Mouse (Mus musculus): ENCODE results near the gene Zfp454. TPM values are rescaled to one million over a fixed set of nuclear protein-coding genes. Genes with fewer than 3 reads are reported as not detected.

The Zfp454 gene
- 1.4 and 2.1 TPM in 2 replicates for polyA plus RNA-seq (2015; fragmentation: Nextera tagmentation; extraction: Ambion mirVana)

GRCm38 (mm10) chr11:50887390-50888128 is at the start of gene Zfp454:
Gene Zfp454 (minus strand): TSS chr11:50887651.

GRCm38 (mm10) chr11:50931451-50931866 is 44.0 kb upstream of the Zfp454 start, which contains the start of gene Zfp354b:
Gene Zfp354b (minus strand): TSS chr11:50931633.

GRCm38 (mm10) chr11:50915671-50916320 is 28.3 kb upstream of the Zfp454 start, which contains the start of gene Zfp2:
Gene Zfp2 (minus strand): TSS chr11:50916165.

GRCm38 (mm10) chr11:50850177-50850735 is 37.2 kb downstream of the Zfp454 start, which contains the start of gene Grm6:
Gene Grm6 (plus strand): TSS chr11:50850685.

GRCm38 (mm10) chr11:50841023-50841735 is 46.3 kb downstream of the Zfp454 start, which contains the start of gene Zfp879:
Gene Zfp879 (minus strand): TSS chr11:50841552.

GRCm38 (mm10) chr11:50827010-50827953 is 60.2 kb downstream of the Zfp454 start, which contains the start of gene Zfp354c:
Gene Zfp354c (minus strand): TSS chr11:50827724.

Other genes starting within 250 kb of the Zfp454 start
- 7.7 and 7.9 TPM in 2 replicates for gene Zfp354c, start 59.9 kb downstream of the Zfp454 start, polyA plus RNA-seq (2015; fragmentation: Nextera tagmentation; extraction: Ambion mirVana)
- gene Zfp879, start 46.1 kb downstream of the Zfp454 start, polyA plus RNA-seq (2015; fragmentation: Nextera tagmentation; extraction: Ambion mirVana) = 0.63 and 0.91 TPM in 2 replicates
- not detected in 2 replicates for gene Grm6, start 37.0 kb downstream of the Zfp454 start, polyA plus RNA-seq (2015; fragmentation: Nextera tagmentation; extraction: Ambion mirVana)
- 2.6 and 4.4 TPM in 2 replicates for gene Zfp2, start 28.5 kb upstream of the Zfp454 start, polyA plus RNA-seq (2015; fragmentation: Nextera tagmentation; extraction: Ambion mirVana)
- gene Zfp354b, start 44.0 kb upstream of the Zfp454 start, polyA plus RNA-seq (2015; fragmentation: Nextera tagmentation; extraction: Ambion mirVana) = 1.0 and 1.2 TPM in 2 replicates
- gene 4933414I15Rik, start 56.1 kb upstream of the Zfp454 start, polyA plus RNA-seq (2015; fragmentation: Nextera tagmentation; extraction: Ambion mirVana) = not detected in 2 replicates
- gene Prop1, start 66.1 kb upstream of the Zfp454 start, polyA plus RNA-seq (2015; fragmentation: Nextera tagmentation; extraction: Ambion mirVana) = not detected in 2 replicates
- not detected in 2 replicates for gene Olfr1378, start 78.9 kb upstream of the Zfp454 start, polyA plus RNA-seq (2015; fragmentation: Nextera tagmentation; extraction: Ambion mirVana)
- not detected in 2 replicates for gene Olfr1377, start 94.3 kb upstream of the Zfp454 start, polyA plus RNA-seq (2015; fragmentation: Nextera tagmentation; extraction: Ambion mirVana)
- gene Olfr51, start 115.9 kb upstream of the Zfp454 start, polyA plus RNA-seq (2015; fragmentation: Nextera tagmentation; extraction: Ambion mirVana) = not detected in 2 replicates
- not detected in 2 replicates for gene Olfr54, start 126.6 kb upstream of the Zfp454 start, polyA plus RNA-seq (2015; fragmentation: Nextera tagmentation; extraction: Ambion mirVana)
- not detected in 2 replicates for gene Olfr1375, start 160.5 kb upstream of the Zfp454 start, polyA plus RNA-seq (2015; fragmentation: Nextera tagmentation; extraction: Ambion mirVana)
- 4.1 TPM in 2 replicates for gene Zfp354a, start 171.6 kb upstream of the Zfp454 start, polyA plus RNA-seq (2015; fragmentation: Nextera tagmentation; extraction: Ambion mirVana)